Mouse (Mus musculus) heart, postnatal 14 days (tissue): ENCODE data around the gene Fh1. TPM values are rescaled to one million over a fixed set of nuclear protein-coding genes. Genes with fewer than 3 reads are reported as not detected.

Experiments
- DNase-seq, 2 experiments: peaks; one replicate each; pipeline ENCODE4 v3.0.0; 2021 to 2022
- intact Hi-C: fragments of 180-260 bp; cut with DNase I; formaldehyde crosslinking; loops from one replicate; pipeline ENCODE4 v1.15.1; 2025
- total RNA-seq, 2 experiments: library from RNA; stranded (reverse); gene quantifications; 2 replicates each; pipeline ENCODE4 v1.2.3; 2021

Fh1 gene
- total RNA-seq, 2 experiments from 2014 or later: 594 to 598 TPM

- intact Hi-C loops: loop anchor here (5.0 kb wide), 3 partner anchors 38 to 253 kb away; partner anchors contain the start of genes Chml, Exo1 and Opn3
- DNase-seq: no peak
Observed at GRCm38 (mm10) chr1:175629248-175629647, 3.8 kb upstream of the Fh1 start.

- DNase-seq: peak in 1 of 2 experiments; percentile 25
- intact Hi-C loops: loop anchor here (2.0 to 5.0 kb wide), 4 partner anchors 41 to 295 kb away; partner anchors contain the start of genes Chml, Exo1, Gm38100 and Opn3
Observed at GRCm38 (mm10) chr1:175625990-175626692, 706 bp upstream of the Fh1 start.

GRCm38 (mm10) chr1:175623656-175624055 lies 1.8 kb downstream of the Fh1 start:
- no peak for DNase-seq
- intact Hi-C loops: no loop called here

- intact Hi-C loops: no loop called here
Observed at GRCm38 (mm10) chr1:175619814-175620431, 5.5 kb downstream of the Fh1 start, which contains the start of gene Kmo. TSS of gene Kmo (plus strand) at chr1:175620381.

GRCm38 (mm10) chr1:175614992-175615391 lies 10.4 kb downstream of the Fh1 start:
- intact Hi-C loops: no loop called here
- no peak for DNase-seq

More at GRCm38 (mm10) chr1:175619814-175620431, 5.5 kb downstream of the Fh1 start, which contains the start of gene Kmo:
- no peak for DNase-seq

GRCm38 (mm10) chr1:175608708-175609107 lies 16.7 kb downstream of the Fh1 start:
- intact Hi-C loops: loop anchor here (10.0 kb wide), 2 partner anchors 484 to 564 kb away; no protein-coding TSS in a partner anchor
- DNase-seq: no peak

GRCm38 (mm10) chr1:175607838-175608585 lies 17.4 kb downstream of the Fh1 start:
- no peak for DNase-seq
- intact Hi-C loops: loop anchor here (10.0 kb wide), 2 partner anchors 483 to 563 kb away; no protein-coding TSS in a partner anchor

GRCm38 (mm10) chr1:175607308-175607707 lies 18.1 kb downstream of the Fh1 start:
- intact Hi-C loops: loop anchor here (10.0 kb wide), 2 partner anchors 483 to 563 kb away; no protein-coding TSS in a partner anchor
- no peak for DNase-seq

GRCm38 (mm10) chr1:175603390-175603789 lies 22.0 kb downstream of the Fh1 start:
- intact Hi-C loops: loop anchor here (10.0 kb wide), 2 partner anchors 479 to 559 kb away; no protein-coding TSS in a partner anchor
- DNase-seq: no peak

GRCm38 (mm10) chr1:175602231-175602630 lies 23.2 kb downstream of the Fh1 start:
- DNase-seq: no peak
- intact Hi-C loops: loop anchor here (10.0 kb wide), 2 partner anchors 477 to 557 kb away; no protein-coding TSS in a partner anchor

GRCm38 (mm10) chr1:175592832-175593231 lies 32.6 kb downstream of the Fh1 start:
- intact Hi-C loops: no loop called here
- no peak for DNase-seq

- intact Hi-C loops: no loop called here
- no peak for DNase-seq
Observed at GRCm38 (mm10) chr1:175586656-175587055, 38.8 kb downstream of the Fh1 start.

- intact Hi-C loops: no loop called here
- no peak for DNase-seq
Observed at GRCm38 (mm10) chr1:175585267-175585666, 40.2 kb downstream of the Fh1 start.

GRCm38 (mm10) chr1:175582799-175583198 lies 42.6 kb downstream of the Fh1 start:
- DNase-seq: no peak
- intact Hi-C loops: no loop called here

GRCm38 (mm10) chr1:175580346-175580745 lies 45.1 kb downstream of the Fh1 start:
- intact Hi-C loops: no loop called here
- DNase-seq: no peak

- intact Hi-C loops: no loop called here
- no peak for DNase-seq
Observed at GRCm38 (mm10) chr1:175579598-175580235, 45.7 kb downstream of the Fh1 start.

GRCm38 (mm10) chr1:175578425-175579096 lies 46.9 kb downstream of the Fh1 start:
- intact Hi-C loops: no loop called here
- no peak for DNase-seq

GRCm38 (mm10) chr1:175574129-175574528 lies 51.3 kb downstream of the Fh1 start:
- intact Hi-C loops: no loop called here

GRCm38 (mm10) chr1:175565579-175566103 lies 59.8 kb downstream of the Fh1 start:
- intact Hi-C loops: no loop called here
- DNase-seq: no peak

More at GRCm38 (mm10) chr1:175574129-175574528, 51.3 kb downstream of the Fh1 start:
- no peak for DNase-seq
